Mouse (Mus musculus): ENCODE measurements around the gene Hadhb.

- TF ChIP-seq GATA2 (IDR thresholded peaks at IDR 0.05; ENCODE audit: borderline replicate concordance, low read depth, low read length): no peak
- TF ChIP-seq CTCF (IDR thresholded peaks at IDR 0.05; ENCODE audit: low read depth, low read length): no peak
- TF ChIP-seq POLR2AphosphoS5 (IDR thresholded peaks at IDR 0.05; ENCODE audit: insufficient replicate concordance, low read depth, low read length): no peak
These were observed 34.9 kb upstream of the Hadhb start for GRCm38 (mm10) chr5:30120106-30120505.

Data from G1E (cell line).